Mouse (Mus musculus) retina, postnatal 1 day (tissue): ENCODE measurements around the gene Zfp148.

Experiments used
- DNase-seq: peaks from one replicate; pipeline ENCODE4 v3.0.0-alpha.2; 2012

The Zfp148 gene

GRCm38 (mm10) chr16:33544346-33544745 is 163.7 kb downstream of the Zfp148 start:
- no peak for DNase-seq

- DNase-seq = no peak
Measured at GRCm38 (mm10) chr16:33545530-33545929, 164.9 kb downstream of the Zfp148 start.

- DNase-seq = peak; percentile 25
Measured at GRCm38 (mm10) chr16:33553689-33554342, 173.2 kb downstream of the Zfp148 start.
